Mouse (Mus musculus): Measurements from ENCODE around the gene Psma3.

The Psma3 gene

GRCm38 (mm10) chr12:70974441-70975266 lies at the start of gene Psma3:
Gene Psma3, plus strand, starts transcription at chr12:70974621.
- peak; percentile 97 for DNase-seq (ENCODE audit: low read depth, low spot score)

- DNase-seq (ENCODE audit: low read depth, low spot score) = no peak
These were observed 44.6 kb upstream of the Psma3 start for GRCm38 (mm10) chr12:70929781-70930180.

GRCm38 (mm10) chr12:70937150-70937549 lies 37.3 kb upstream of the Psma3 start:
- DNase-seq (ENCODE audit: low read depth, low spot score) = no peak

- peak; percentile 85 for DNase-seq (ENCODE audit: low read depth, low spot score)
These were observed 36.6 kb upstream of the Psma3 start, which contains the start of gene Actr10 for GRCm38 (mm10) chr12:70937571-70938384. Gene Actr10, plus strand, starts transcription at chr12:70937857.

GRCm38 (mm10) chr12:70940806-70941205 lies 33.6 kb upstream of the Psma3 start:
- DNase-seq (ENCODE audit: low read depth, low spot score) = no peak

GRCm38 (mm10) chr12:70944181-70944580 lies 30.2 kb upstream of the Psma3 start:
- no peak for DNase-seq (ENCODE audit: low read depth, low spot score)

- no peak for DNase-seq (ENCODE audit: low read depth, low spot score)
These were observed 27.7 kb upstream of the Psma3 start for GRCm38 (mm10) chr12:70946585-70947256.

GRCm38 (mm10) chr12:70958640-70959039 lies 15.8 kb upstream of the Psma3 start:
- no peak for DNase-seq (ENCODE audit: low read depth, low spot score)

GRCm38 (mm10) chr12:70967581-70967980 lies 6.8 kb upstream of the Psma3 start:
- no peak for DNase-seq (ENCODE audit: low read depth, low spot score)

- DNase-seq (ENCODE audit: low read depth, low spot score) = peak; percentile 34
These were observed 6.2 kb upstream of the Psma3 start for GRCm38 (mm10) chr12:70968141-70968790.

- DNase-seq (ENCODE audit: low read depth, low spot score) = peak; percentile 81
These were observed 5.6 kb upstream of the Psma3 start for GRCm38 (mm10) chr12:70968791-70969307.

- peak; percentile 84 for DNase-seq (ENCODE audit: low read depth, low spot score)
These were observed 4.8 kb upstream of the Psma3 start for GRCm38 (mm10) chr12:70969485-70970184.

GRCm38 (mm10) chr12:70973831-70974230 lies 590 bp upstream of the Psma3 start:
- no peak for DNase-seq (ENCODE audit: low read depth, low spot score)

GRCm38 (mm10) chr12:70975406-70975805 lies 985 bp downstream of the Psma3 start:
- no peak for DNase-seq (ENCODE audit: low read depth, low spot score)

GRCm38 (mm10) chr12:70975891-70976290 lies 1.5 kb downstream of the Psma3 start:
- DNase-seq (ENCODE audit: low read depth, low spot score) = no peak

GRCm38 (mm10) chr12:70978345-70978744 lies 3.9 kb downstream of the Psma3 start:
- DNase-seq (ENCODE audit: low read depth, low spot score) = no peak

GRCm38 (mm10) chr12:70984855-70985550 lies 10.6 kb downstream of the Psma3 start:
- DNase-seq (ENCODE audit: low read depth, low spot score) = no peak

- DNase-seq (ENCODE audit: low read depth, low spot score) = no peak
These were observed 22.8 kb downstream of the Psma3 start for GRCm38 (mm10) chr12:70997225-70997624.

GRCm38 (mm10) chr12:70999423-70999903 lies 25.0 kb downstream of the Psma3 start:
- peak; percentile 48 for DNase-seq (ENCODE audit: low read depth, low spot score)

- no peak for DNase-seq (ENCODE audit: low read depth, low spot score)
These were observed 25.9 kb downstream of the Psma3 start for GRCm38 (mm10) chr12:71000344-71000743.

All from telencephalon, adult 2 months (tissue).